Mouse (Mus musculus): ENCODE measurements around the gene Smcp. TPM values are rescaled to one million over a fixed set of nuclear protein-coding genes. Genes with fewer than 3 reads are reported as not detected.

Gene Smcp
- total RNA-seq (2021) = not detected

DNA sequence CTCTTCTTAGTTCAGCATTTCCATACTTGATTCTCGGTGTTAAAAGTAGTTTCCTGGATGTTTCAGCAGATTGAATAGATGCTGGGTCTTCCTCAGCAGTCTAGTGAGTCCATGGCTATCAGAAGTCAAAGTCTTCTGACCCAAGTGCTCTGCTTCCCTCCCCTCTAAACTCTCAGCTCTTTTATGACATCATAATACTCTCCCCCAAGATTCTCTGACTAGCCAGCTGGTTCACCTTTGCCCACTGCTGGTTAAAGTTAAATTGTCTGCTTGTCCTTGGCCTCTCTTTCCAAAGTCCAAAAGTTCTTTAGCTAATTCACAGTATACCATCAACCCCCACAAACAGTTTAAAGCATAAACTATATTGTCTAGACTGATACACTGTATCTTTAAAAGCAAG, at the start of gene Smcp:
Gene Smcp (minus strand): TSS at position 140 of the 400 bp plus-strand sequence.
- DNase-seq (ENCODE audit: low spot score in 2 of 2) = no peak
- intact Hi-C loops (cut with DNase I) = no loop called here

GRCm38 (mm10) chr3:92638653-92638991, 49.8 kb upstream of the Smcp start:
- no peak for DNase-seq (ENCODE audit: low spot score in 2 of 2)
- intact Hi-C loops (cut with DNase I) = no loop called here

DNA sequence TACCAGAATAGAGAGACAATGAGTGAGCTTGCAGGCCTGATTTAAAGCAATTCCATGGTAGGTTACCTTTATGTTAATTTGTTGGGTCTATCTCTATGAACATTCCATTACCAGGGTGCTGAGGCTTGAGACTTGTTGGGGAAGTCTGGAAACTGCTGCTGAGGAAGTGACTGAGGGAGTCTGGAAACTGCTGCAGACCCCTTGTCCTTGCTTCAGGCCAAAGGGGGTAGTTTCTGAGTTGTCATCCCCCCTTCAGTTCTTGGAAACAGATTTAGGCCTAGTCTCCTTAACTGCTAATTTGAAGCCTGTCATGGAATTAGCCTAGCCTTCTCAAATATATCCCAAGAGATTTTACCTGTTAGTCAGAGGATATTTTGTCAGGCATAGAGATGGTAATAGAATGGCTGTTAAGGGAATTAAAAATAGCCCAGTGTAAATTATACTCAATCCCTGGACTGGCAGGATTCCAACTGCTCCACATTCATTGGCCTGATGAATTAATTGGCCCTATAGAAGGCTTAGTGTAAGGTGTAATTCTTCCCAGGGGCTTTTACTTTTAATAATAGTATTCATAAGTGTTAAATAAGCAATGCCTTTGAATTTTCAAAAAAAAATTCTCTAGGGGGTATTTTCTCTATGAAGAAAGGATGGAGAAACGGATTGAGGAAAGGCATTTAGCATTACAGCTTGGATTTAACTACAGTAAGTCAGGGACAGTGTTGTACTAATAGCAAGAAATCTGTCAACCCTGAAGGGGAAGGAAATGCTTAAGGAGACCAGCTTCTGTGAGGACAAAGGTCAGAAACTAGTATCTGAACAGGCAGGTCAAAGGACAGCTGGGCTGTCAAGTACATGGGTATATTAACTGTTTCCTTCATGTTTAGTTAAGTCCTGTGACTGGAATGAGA, 49.2 kb upstream of the Smcp start:
- no peak for DNase-seq (ENCODE audit: low spot score in 2 of 2)
- intact Hi-C loops (cut with DNase I) = no loop called here

GRCm38 (mm10) chr3:92621560-92621959, 32.8 kb upstream of the Smcp start, which contains the start of gene Lce6a:
Lce6a (minus strand) TSS chr3:92621660.
- intact Hi-C loops (cut with DNase I) = no loop called here
- DNase-seq (ENCODE audit: low spot score in 2 of 2) = no peak

- intact Hi-C loops (cut with DNase I) = loop anchor here (10.0 kb wide), 1 partner anchor 215 kb away; no protein-coding TSS in a partner anchor
- no peak for DNase-seq (ENCODE audit: low spot score in 2 of 2)
Observed at GRCm38 (mm10) chr3:92609804-92610203, 21.0 kb upstream of the Smcp start.

- intact Hi-C loops (cut with DNase I) = loop anchor here (10.0 kb wide), 1 partner anchor 213 kb away; no protein-coding TSS in a partner anchor
- no peak for DNase-seq (ENCODE audit: low spot score in 2 of 2)
Observed at GRCm38 (mm10) chr3:92607392-92607791, 18.6 kb upstream of the Smcp start, which contains the start of gene 2210017I01Rik. 2210017I01Rik (minus strand) TSS chr3:92607492.

DNA sequence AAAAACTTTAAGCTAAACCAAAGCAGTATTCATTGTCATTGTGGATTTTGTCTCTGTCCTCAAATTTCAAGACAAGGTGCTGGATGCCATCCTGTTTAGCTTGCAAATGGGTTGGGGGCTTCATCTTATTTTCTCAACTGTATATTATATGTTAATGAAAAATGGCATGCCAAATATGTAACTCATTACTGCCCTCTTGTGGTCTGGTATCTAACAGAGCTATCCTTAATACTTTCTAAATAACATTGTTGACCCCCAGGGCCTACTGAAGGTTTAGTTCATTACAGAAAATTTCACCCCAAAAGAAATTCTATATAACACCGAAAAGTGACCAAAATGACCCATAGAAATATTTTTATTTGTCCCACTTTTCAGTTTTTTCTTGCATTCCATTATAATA, 13.4 kb upstream of the Smcp start:
- intact Hi-C loops (cut with DNase I) = loop anchor here (2.0 to 10.0 kb wide), 2 partner anchors 207 to 451 kb away; no protein-coding TSS in a partner anchor

GRCm38 (mm10) chr3:92600456-92600855, 11.7 kb upstream of the Smcp start:
- DNase-seq (ENCODE audit: low spot score in 2 of 2) = no peak
- intact Hi-C loops (cut with DNase I) = loop anchor here (10.0 kb wide), 1 partner anchor 206 kb away; no protein-coding TSS in a partner anchor

More for the DNA sequence above, 13.4 kb upstream of the Smcp start:
- no peak for DNase-seq (ENCODE audit: low spot score in 2 of 2)

- intact Hi-C loops (cut with DNase I) = loop anchor here (10.0 kb wide), 1 partner anchor 205 kb away; no protein-coding TSS in a partner anchor
- DNase-seq (ENCODE audit: low spot score in 2 of 2) = no peak
Observed at GRCm38 (mm10) chr3:92599973-92600372, 11.2 kb upstream of the Smcp start.

DNA sequence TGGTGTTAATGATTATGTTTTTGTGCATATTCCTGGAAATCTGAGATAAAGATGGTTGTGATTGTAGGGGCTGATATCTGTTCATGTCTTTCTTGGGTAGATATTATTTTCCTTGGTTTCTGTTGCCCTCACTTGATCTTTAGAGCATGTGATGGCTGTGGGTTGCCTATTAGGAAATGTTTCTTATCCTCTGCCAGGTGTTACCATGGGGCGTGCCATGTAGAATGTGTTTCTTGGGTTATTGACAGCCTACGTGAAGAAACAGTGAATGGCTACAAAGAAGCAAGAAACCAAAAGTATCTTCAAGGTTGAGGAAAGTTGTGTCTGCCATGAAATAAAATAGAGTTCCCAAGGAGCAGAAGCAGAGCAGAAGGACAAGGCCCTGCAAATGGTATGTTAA, 9.6 kb upstream of the Smcp start:
- no peak for DNase-seq (ENCODE audit: low spot score in 2 of 2)
- intact Hi-C loops (cut with DNase I) = no loop called here

- DNase-seq (ENCODE audit: low spot score in 2 of 2) = no peak
- intact Hi-C loops (cut with DNase I) = no loop called here
Observed at GRCm38 (mm10) chr3:92587190-92587589, 1.6 kb downstream of the Smcp start.

- intact Hi-C loops (cut with DNase I) = no loop called here
- DNase-seq (ENCODE audit: low spot score in 2 of 2) = no peak
Observed at GRCm38 (mm10) chr3:92585055-92585454, 3.7 kb downstream of the Smcp start.

GRCm38 (mm10) chr3:92583164-92583826, 5.5 kb downstream of the Smcp start:
- intact Hi-C loops (cut with DNase I) = no loop called here

DNA sequence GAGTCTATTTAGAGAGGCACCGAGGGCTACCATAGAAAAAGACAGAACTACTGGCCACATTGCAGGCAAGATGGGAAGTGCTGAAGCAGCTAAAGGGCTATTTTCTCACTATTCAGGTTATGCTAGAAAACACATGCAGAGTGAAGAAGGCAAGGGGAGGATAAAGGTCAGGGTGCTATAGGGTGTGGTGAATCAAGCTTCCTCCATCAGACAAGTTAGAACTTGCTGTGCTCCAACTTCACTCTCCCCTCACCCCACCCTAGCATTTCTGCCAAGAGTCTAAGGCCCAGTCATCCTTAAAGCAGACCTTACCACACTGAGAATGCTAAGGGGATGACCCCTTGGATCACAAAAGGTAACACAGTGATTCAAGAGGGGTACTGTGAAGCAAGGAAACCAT, 9.3 kb downstream of the Smcp start:
- intact Hi-C loops (cut with DNase I) = no loop called here
- DNase-seq (ENCODE audit: low spot score in 2 of 2) = no peak

More at GRCm38 (mm10) chr3:92583164-92583826, 5.5 kb downstream of the Smcp start:
- no peak for DNase-seq (ENCODE audit: low spot score in 2 of 2)

DNA sequence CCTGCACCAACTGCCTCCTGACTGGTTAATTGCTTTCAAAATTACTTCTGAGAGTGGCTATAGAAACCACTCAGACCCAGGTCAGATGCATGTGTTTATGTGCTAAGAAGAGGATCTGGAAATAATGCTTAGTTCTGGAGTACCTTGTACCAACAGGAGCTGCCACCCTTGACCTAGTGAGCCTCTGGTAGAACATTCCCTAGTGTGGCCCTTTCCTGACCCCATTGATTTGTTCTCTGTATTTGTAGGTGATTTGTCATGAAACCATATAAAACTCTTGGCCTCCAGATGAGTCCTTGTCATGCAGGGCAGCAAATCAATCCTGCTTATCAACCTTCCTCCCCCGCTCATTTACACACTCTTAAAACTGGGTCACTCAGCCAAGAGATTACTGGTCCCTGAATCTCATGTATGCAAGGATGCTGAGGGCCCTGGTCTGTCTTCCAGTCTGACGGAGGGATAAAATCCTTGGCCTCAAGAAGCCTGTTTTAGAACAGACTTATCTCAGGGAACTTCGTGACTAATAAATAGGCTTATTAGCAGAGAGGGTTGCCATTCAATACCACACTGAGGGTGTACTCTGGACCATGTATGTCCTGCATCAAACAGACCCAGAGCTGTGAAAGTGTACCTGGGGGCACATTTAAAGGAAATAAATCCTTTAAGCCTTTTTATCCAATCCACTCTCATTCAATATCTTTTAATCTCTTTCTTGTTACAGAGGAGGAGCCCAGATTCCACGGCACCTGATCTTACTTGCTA, 10.0 kb downstream of the Smcp start:
- intact Hi-C loops (cut with DNase I) = no loop called here

DNA sequence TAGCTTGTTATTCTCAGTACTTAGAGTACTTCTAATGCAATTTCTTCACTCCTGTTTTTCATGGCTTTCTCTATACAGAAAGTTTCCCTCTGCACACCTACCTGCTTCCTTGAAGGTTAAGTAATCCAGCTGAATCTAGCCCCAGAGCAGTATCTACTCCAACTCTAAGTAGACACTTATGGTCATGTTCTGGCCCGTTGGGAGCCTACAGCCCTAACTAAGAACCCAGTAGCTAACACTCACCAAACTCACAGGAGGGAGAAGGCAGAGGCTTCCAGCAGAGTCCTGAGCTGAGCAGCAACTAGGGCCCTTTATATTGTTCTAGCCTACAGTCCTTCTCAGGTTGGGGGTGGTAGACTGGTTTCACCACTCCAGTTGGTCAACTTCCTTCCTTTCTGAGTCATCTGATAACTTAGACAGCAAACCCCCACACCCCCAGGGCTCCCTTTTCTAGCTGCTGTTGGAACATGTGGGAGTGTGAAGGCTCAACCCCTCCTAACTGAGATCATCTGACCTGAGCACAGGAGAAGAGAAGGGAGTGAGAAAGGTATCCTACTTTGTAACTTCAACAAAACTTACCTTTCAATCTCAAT, 15.3 kb downstream of the Smcp start, which contains the start of gene Ivl:
Gene Ivl (minus strand): TSS at position 287 of the 593 bp plus-strand sequence.
- no peak for DNase-seq (ENCODE audit: low spot score in 2 of 2)
- intact Hi-C loops (cut with DNase I) = no loop called here

More for the DNA sequence above, 10.0 kb downstream of the Smcp start:
- DNase-seq (ENCODE audit: low spot score in 2 of 2) = no peak

- intact Hi-C loops (cut with DNase I) = no loop called here
- no peak for DNase-seq (ENCODE audit: low spot score in 2 of 2)
Observed at GRCm38 (mm10) chr3:92572514-92573155, 16.2 kb downstream of the Smcp start.

- intact Hi-C loops (cut with DNase I) = no loop called here
- no peak for DNase-seq (ENCODE audit: low spot score in 2 of 2)
Observed at GRCm38 (mm10) chr3:92568752-92569151, 20.0 kb downstream of the Smcp start.

GRCm38 (mm10) chr3:92565418-92565817, 23.4 kb downstream of the Smcp start:
- intact Hi-C loops (cut with DNase I) = no loop called here
- peak in 1 of 2 experiments; percentile 3 for DNase-seq (ENCODE audit: low spot score in 2 of 2)
